Mouse (Mus musculus): ENCODE results near the gene Etfbkmt.

DNA sequence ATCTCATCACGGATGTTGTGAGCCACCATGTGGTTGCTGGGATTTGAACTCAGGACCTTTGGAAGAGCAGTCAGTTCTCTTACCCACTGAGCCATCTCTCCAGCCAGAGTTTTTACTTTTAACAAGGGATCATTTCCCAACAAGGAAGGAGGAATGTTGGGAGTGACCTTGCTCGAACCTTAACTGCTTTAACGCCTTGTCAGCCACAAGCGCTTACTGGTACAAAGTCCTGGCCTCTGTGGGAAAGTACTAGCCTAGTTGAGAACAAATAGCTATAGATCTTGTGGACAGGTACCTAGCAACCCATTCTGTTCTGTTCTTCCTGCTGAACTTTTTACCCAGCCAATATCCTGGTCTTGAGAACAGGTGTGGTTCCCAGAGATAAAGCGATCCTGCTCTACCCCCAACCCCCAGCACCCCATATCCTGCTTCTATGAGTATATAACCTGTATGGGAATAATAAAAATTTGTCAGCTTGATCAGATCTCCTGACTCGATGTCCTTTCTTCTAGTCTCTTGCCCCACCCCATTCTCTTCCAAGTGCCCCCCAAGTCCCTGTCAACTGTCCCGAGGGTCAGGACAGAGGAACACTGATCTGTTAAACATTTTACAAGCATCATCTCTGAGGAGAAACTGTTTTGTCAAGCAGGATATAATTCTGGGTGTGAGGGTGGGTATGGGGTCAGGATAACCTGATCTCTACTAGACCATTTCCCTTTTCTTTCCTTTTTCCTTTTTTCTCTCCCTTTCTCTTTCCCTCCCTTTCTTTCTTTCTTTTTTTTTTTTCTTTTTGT lies 9.0 kb downstream of the Etfbkmt start:
- TF ChIP-seq POLR2A (IDR thresholded peaks at IDR 0.05; ENCODE audit: insufficient read depth, low read length) (no peak), EP300 (IDR thresholded peaks at IDR 0.05; ENCODE audit: insufficient read depth, low read depth, low read length) (no peak)
